Mouse (Mus musculus): ENCODE data around the gene Polr2l.

Gene Polr2l

GRCm38 (mm10) chr7:141432741-141433516, 42.0 kb downstream of the Polr2l start:
- no peak for DNase-seq (ENCODE audit: low read depth, low spot score)

- no peak for DNase-seq (ENCODE audit: low read depth, low spot score)
Measured at GRCm38 (mm10) chr7:141432186-141432611, 42.7 kb downstream of the Polr2l start.

- DNase-seq (ENCODE audit: low read depth, low spot score) = no peak
Measured at GRCm38 (mm10) chr7:141431434-141432185, 43.3 kb downstream of the Polr2l start.

GRCm38 (mm10) chr7:141430585-141431240, 44.2 kb downstream of the Polr2l start:
- no peak for DNase-seq (ENCODE audit: low read depth, low spot score)

GRCm38 (mm10) chr7:141429840-141430584, 44.9 kb downstream of the Polr2l start:
- no peak for DNase-seq (ENCODE audit: low read depth, low spot score)

GRCm38 (mm10) chr7:141429310-141429709, 45.6 kb downstream of the Polr2l start, which contains the start of gene Cend1:
Cend1 (minus strand) TSS chr7:141429491.
- no peak for DNase-seq (ENCODE audit: low read depth, low spot score)

GRCm38 (mm10) chr7:141428701-141429100, 46.2 kb downstream of the Polr2l start:
- no peak for DNase-seq (ENCODE audit: low read depth, low spot score)

GRCm38 (mm10) chr7:141426948-141427730, 47.8 kb downstream of the Polr2l start:
- DNase-seq (ENCODE audit: low read depth, low spot score) = no peak

GRCm38 (mm10) chr7:141423811-141424210, 51.1 kb downstream of the Polr2l start:
- no peak for DNase-seq (ENCODE audit: low read depth, low spot score)

Measured in retina, postnatal 7 days (tissue).